Mouse (Mus musculus) T-cell, adult 2 months (primary cell): ENCODE measurements around the gene Mtfr1l.

Experiments used
- DNase-seq: peaks from one replicate; pipeline ENCODE4 v3.0.0; 2022; ENCODE audit warnings: low spot score

The Mtfr1l gene

DNA sequence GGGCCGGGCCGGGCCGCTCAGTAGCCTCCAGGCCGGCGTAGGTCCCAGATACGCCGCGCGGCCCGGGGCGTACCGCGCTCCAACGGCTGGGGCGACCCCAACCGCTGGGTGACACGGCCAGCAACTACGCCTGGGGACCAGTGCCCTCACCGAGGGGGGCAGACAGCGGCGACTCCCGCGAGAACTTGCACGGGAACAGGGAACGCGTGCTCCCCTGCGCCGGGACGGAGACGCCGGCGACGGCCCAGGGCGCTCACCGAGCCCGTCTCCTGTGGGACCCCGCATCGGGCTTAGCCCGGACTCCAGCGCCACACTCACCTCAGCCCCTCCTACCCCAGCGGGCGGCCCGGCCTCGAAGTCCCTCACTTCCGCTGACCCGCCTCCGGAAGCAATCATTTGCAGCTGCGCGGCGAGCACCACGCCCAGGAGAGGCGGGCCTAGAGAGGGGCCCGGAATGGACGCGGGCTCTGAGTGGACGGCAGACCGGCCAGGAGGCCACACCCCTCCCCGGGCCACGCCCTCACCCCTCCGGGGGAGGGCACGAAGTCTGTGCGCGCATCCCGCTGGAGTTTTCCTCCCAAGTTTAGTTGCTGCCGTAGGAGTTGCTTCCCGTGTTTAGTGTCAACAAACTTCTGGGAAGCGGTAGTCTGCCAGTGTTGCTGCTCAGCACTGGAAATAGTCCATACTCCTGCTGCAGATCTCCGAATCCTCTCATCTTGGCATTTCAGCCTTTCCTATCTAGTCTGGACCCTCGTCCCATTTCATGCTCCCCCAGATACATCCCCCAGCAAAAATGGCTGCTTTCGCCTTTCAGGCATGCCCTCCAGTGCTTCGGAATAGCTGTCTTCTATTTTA, at the start of gene Mtfr1l:
Gene Mtfr1l (minus strand): TSS at position 456 of the 855 bp plus-strand sequence.
- DNase-seq = peak; percentile 95

DNA sequence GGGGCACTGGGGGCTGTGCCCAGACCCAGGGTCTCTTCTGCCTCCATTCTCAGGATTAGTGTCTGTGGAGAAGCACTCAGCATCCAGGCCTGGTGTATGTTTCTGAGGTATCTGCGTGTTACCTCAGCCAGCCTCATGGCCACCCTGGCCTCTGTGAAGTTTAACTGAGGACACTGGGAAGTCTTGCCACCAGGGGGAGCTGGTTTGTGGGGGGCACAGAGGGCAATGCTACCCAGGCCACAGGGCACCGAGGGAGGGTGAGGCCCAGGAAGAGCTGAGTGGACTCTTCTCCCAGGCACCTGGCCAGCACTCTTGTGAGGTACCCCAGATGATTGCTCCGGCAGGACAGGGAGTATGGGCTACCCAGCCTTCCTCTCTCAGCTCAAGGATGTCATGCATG, 48.3 kb upstream of the Mtfr1l start:
- DNase-seq = peak; percentile 40

GRCm38 (mm10) chr4:134581365-134581764, 46.2 kb upstream of the Mtfr1l start:
- no peak for DNase-seq

GRCm38 (mm10) chr4:134580351-134581148, 45.4 kb upstream of the Mtfr1l start:
- no peak for DNase-seq

- DNase-seq = no peak
Measured at GRCm38 (mm10) chr4:134579620-134580019, 44.4 kb upstream of the Mtfr1l start.

DNA sequence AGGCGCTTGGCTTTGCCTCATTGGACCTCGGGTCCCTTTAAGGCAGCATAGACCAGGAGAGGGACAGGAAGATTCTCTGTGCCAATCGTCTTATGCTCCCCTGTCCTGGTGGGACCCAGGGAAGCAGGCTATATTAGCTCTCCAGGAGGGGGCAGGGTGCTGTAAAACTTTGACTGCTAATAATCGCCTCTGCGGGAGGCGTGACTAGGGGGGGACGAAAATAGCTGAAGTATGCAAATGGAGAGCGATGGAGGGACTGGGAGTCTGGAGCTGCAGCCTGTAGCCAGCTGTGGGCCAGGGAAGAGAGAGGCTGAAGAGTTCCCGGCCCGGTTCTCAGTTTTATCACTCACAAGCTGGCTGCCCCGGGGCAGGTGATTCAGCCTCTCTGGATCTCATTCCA, 44.0 kb upstream of the Mtfr1l start:
- DNase-seq = no peak

DNA sequence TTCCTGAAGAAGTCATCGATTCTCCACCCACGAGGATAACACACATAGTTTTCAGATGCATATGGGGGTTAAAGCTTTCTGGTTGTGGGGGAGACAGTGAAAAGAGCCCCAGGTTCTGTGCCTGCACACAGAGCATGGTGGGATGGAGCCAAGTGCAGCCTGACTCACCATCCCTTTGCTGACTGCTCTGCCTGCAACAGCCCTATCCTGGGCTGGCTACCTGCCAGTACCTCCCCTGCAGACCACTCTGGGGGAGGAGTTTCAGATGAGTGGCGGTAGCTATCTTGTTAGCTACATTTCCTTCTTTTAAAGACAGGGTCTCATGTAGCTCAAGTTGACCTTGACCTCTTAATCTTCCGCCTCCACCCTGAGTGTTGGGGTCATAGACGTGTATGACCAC, 43.2 kb upstream of the Mtfr1l start:
- no peak for DNase-seq

- DNase-seq = no peak
Measured at GRCm38 (mm10) chr4:134577281-134577680, 42.1 kb upstream of the Mtfr1l start.

DNA sequence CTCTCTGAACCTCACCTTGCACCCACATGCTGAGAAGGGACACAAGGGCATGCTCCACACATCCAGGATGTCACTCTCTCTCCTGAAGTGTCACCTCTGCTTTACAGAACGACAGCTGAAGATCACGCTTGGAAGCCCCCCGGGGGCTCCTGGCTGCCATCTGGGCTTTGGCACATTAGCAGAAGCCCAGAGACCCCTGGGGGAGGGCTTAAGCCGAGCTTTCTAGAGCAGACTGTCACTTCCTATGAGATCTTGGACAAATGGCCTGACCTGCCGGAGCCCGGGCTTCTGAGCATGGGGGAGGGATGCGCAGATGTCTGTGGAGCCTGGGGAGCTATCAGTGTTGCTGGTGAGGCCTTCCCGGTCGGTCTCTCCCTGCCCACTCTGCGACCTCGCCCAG, 40.3 kb upstream of the Mtfr1l start:
- no peak for DNase-seq

GRCm38 (mm10) chr4:134572449-134573300, 37.5 kb upstream of the Mtfr1l start:
- no peak for DNase-seq

DNA sequence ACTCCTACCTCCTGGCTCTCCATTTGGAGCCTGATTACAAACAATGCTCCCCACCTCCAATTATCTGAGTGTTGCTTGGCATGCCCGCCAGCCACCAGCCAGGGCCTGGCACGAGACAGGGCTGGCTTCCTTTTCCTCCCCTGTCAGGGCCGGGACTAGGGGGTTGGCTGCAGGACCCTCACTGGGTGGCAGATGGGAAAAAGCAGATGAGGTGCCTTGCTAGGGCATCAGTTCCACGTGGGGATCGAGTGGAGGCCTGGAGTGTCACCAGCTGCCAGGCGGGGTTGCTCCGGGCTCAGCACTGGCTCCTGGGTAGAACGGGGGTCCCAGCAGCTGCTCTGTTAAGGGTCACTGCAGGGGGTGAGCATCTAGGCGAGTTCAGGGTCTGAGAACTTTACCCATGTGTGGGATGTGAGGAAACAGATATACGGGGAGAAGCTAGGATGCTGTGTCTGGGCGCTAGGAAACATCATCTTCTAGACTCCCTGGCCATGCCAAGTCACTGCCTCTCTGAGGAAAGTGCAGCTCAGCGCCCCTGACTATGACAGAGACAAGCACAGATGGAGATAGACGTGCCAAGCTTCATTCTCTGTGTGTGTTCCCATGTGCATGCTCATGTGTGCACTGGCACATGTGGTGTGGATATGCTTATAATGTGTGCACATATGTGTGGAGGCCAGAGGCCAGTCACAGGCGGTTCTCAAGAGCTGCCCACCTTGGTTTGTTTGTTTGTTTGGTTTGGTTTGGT, 35.7 kb upstream of the Mtfr1l start:
- DNase-seq = no peak

GRCm38 (mm10) chr4:134569831-134570230, 34.6 kb upstream of the Mtfr1l start:
- DNase-seq = no peak

GRCm38 (mm10) chr4:134569205-134569604, 34.0 kb upstream of the Mtfr1l start:
- no peak for DNase-seq

DNA sequence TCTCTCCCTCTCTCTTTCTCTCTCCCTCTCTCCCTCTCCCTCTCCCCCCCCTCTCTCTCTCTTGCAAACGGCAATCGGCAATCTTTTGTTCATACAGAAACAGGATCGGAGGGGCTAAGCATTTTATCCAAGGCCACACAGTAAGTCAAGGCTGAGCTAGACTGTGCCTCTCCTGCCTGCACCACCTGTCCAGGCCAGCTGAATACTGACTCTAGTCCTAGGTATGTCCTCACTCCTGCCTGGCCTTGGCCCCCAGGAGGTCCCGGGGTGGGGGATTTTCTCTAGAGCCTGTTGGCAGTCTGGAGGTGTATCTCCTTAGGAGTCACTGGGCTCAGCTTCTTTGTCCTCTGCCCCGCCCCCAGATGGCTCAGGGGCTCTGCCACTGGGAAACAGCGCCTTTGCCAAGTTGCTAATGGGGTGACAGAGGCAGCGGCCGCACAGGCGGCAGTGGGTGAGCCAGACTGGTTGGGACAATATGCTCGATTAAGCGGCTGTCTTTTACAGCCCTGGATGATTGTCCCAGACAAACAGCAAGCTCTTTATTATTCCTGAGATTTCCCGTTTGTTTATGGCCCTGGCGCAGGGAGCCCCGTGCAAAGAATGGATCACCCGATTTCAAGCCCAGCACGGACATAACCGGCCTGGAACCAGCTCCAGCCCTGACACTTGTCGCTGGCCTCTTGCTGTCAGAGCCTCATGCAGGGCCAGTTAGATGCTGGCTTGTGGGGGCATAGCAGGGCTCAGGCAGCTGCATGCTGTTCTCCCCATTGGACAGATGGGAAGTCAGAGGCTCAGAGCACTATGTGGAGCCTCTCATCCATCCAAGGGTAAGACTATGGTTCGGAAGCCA, 32.4 kb upstream of the Mtfr1l start:
- no peak for DNase-seq

DNA sequence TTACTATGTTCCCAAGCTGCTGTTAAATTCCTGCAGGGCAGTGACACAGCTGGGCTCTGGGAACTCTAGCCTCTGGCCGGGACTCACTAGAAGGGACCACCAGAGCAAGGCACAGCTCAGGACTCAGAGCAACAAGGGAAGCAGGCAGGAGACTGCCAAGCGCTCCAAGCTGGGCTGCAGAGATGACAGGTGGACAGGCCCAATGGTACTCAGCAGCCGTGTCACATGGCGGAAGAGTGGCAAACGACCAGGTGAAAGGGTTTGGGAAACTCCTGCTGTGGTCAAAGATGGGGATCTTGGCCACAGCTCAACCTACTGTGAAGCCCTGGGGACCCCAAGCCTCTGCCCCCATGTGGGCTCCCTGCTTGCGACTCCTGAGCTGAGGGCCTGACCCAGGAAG, 28.9 kb upstream of the Mtfr1l start:
- no peak for DNase-seq

GRCm38 (mm10) chr4:134563624-134564023, 28.4 kb upstream of the Mtfr1l start:
- no peak for DNase-seq

DNA sequence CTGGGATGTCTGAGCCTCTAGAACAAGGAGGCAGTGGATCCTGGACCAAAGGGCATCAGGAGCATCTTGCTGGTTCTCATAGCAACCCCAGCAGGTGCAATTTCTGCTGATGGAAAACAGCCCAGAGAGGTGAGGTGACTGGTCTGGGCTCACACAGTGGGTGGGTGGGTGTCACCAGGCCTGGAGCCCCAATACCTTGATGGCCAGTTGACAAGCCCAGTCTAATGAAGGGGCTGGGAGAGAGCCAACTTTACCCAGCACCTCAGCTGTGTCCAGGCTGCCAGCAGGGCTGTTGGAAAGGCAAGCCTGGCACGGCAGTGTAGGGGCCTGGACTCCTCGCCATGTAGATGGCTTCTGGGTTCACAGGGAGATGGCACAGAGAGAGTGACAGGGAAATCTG, 26.8 kb upstream of the Mtfr1l start:
- no peak for DNase-seq

DNA sequence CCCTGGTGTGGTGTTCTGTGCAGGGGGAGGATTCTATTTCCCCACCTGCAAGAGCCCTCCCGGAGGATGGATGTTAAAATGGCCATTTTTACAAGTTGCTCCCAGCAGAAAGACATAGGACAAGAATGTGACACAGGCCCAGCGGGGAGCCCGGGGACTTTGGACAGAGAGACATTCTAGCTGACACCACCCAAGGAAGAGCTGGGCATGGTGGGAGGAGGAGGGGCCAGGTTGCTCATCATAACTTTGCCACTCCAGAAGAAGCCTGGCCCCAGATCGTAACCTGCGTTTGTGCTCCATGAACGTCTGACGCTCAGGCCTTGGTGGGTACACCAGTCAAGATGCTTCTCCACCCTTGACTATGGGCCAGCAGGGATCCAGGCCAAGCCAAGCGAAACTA, 25.5 kb upstream of the Mtfr1l start:
- DNase-seq = no peak

- DNase-seq = no peak
Measured at GRCm38 (mm10) chr4:134559154-134559553, 24.0 kb upstream of the Mtfr1l start.

DNA sequence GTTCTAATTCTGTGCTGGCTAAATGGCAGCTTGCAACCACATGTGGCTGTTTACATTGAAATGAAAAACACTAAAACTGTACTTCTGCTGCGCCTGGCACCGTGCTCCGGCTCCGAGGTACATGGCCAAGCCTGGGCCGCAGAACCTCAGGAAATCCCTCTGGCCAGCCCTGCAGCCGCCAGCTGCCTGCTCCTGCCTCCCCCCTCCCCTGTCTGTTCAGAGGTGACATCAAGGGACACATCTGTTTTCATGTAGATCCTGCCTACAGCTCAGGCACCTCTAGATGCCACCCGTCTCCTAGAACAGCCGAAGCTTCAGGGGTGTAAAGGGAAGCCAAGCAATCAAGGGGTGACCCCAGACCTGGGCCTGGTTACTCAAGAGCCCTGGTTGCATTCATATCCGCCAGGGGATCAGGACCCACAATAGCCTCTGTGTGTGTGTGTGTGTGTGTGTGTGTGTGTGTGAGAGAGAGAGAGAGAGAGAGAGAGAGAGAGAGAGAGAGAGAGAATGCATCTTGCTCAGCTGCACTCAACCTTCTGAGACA, 23.5 kb upstream of the Mtfr1l start:
- DNase-seq = no peak
